Mouse (Mus musculus) adrenal gland, postnatal 4 days (tissue): Measurements from ENCODE around the gene Kat6b. TPM values are rescaled to one million over a fixed set of nuclear protein-coding genes. Genes with fewer than 3 reads are reported as not detected.
"Not testable (repeated sequence)": the region's sequence is repeated elsewhere in the genome, so short reads cannot be mapped to it uniquely, and the experiment has no call there.

Experiments
- DNase-seq, 2 experiments: peaks; one replicate each; pipeline ENCODE4 v3.0.0; 2021 to 2022; ENCODE audit warnings: low spot score in 2 of 2, mixed read lengths in 2 of 2
- total RNA-seq, 2 experiments: library from RNA; stranded (reverse); gene quantifications; 2 replicates each; pipeline ENCODE4 v1.2.3; 2021

The Kat6b gene
- total RNA-seq, 2 experiments from 2014 or later, result 61.2 to 69.5 TPM

DNA sequence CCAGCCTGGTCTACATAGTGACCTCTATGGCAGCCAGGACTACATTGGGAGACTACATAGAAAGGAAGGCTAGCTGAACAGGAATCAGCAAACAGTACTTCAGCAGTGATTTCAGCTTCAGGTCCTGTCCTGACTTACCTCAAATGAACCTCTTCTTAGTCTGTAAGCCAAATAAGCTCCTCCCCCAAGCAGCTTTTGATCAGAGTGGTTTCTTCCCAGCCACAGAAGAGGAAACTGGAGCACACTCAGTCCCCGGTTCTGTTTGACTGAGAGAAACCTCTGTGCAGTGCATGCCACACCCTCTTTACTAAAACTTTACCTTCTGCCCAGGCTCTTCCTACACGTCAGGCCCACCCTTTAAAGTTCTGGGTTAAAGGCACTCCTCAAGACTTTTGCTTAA, 172.6 kb downstream of the Kat6b start:
- DNase-seq, result no peak

DNA sequence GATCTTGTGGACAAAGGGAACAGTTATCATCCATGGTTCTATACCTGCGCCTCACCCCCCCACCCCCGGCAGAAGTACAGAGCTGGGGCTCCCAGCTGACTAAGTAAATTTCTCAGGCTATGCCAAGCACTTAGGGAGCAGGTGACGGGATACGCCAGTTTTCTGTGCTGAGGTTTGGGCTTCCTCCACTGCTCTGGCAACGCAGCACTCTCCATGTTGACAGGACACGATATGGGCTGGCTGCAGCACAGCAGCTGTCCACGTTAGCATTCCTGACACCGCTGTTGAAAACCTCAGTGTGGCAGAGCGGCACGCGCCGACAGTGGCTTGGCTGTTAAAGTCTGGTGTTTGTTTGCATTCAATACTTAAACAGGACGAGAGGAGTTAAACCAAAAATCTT, 177.9 kb downstream of the Kat6b start:
- DNase-seq, result no peak

DNA sequence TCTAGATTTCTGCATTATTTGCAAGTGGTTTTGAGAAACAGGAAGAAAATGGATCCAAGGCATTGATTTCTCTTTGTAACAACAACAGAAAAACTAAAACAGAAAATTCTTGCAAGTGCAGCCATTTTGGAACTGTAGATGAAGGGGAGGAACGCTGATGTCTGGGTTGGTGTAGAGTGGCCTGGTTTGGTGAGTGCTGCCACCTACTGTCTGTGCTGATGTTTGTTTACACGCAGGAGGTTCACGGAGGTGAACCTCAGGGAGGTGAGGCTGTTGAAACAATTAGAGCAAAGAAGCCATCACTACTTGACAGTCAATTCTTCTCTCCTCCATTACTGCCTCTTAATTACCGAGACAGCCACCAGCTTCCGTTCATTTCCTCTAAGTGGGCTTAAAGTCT, 178.4 kb downstream of the Kat6b start:
- no peak for DNase-seq

- DNase-seq, result no peak
Observed at GRCm38 (mm10) chr14:21662465-21663142, 181.4 kb downstream of the Kat6b start.

DNA sequence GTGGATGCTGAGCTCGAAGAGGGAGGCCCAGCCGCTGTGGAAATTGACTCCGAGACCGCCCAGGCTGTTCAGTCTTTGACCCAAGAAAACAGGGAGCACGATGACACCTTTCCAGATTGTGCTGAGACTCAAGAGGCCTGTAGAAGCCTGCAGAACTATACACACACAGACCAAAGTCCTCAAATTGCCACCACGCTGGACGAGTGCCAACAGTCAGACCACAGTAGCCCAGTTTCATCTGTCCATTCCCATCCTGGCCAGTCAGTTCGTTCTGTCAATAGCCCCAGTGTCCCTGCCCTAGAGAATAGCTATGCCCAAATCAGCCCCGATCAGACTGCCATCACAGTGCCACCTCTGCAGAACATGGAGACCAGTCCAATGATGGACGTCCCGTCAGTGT, 188.0 kb downstream of the Kat6b start:
- DNase-seq, result no peak

- no peak for DNase-seq
Observed at GRCm38 (mm10) chr14:21669633-21670421, 188.6 kb downstream of the Kat6b start.

- DNase-seq, result not testable (repeated sequence)
Observed at GRCm38 (mm10) chr14:21670422-21671006, 189.3 kb downstream of the Kat6b start.

GRCm38 (mm10) chr14:21673100-21673499, 191.9 kb downstream of the Kat6b start:
- no peak for DNase-seq

DNA sequence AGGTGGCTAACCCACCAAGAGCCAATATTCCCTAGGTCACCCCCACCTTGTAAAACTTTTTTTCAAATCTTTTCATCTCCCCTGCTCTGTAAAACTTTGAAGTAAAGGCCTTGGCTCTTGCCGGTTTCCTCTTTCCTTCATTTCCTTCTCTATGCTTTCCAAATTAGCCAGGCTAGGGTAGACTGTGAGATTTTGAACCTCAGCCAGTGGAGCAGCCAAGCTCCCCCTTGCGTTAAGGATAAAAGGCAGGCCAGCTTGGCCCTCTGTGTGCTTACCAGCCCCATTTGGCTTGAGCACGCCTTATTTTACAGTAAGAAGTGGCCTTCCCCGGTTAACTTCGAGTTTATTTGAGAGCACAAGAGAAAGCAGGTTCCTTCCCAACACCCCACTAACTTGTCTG, 193.2 kb downstream of the Kat6b start:
- DNase-seq, result no peak

DNA sequence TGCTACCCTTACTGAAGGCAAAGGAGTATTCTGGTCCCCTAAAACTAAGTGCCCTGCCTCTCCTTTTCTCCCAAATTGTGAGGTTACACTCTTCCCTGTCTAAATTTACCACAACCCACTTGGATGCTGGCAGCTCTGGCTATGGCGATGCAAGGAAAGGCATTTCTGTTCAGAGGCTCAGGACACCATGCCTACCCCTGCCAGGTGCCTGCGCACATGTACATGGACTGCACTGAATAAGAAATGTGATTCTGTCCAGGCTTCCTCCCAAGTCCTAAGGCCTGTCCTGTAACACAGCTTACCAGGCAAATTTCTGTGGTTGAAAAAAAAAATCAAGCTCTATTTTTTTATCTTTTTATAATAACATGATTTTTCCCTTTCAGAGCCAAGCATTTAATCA, 195.0 kb downstream of the Kat6b start:
- no peak for DNase-seq

- no peak for DNase-seq
Observed at GRCm38 (mm10) chr14:21678509-21679285, 197.5 kb downstream of the Kat6b start.

DNA sequence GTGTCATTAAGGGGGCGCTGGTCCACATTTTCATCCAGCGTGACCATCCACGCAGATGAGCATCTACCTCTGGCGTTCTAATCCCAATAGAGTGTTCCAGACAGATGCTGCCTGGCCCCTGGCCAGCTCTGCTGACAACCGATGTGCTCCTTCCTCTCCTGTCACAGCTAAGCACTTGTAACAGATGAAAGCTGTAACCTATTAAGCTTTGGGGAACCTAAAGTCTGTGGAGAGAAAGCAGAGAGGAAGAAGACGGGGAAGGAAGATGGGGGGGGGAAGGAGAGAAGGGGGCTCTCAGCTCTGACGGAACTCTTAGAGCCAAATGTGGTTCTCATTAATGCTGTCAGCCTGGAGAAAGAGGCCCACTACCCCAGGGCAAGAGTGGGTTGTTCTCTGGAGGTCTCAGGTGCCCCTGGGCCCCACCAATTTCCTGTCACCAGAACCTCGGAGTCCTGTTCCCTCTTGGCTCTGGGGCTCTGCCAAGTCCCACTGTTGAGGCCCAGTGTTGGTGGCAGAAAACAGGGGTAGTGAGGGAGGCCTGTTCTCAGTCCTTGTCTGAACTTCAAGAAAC, 198.5 kb downstream of the Kat6b start:
- no peak for DNase-seq

GRCm38 (mm10) chr14:21682681-21683129, 201.5 kb downstream of the Kat6b start:
- DNase-seq, result no peak

GRCm38 (mm10) chr14:21683834-21684233, 202.6 kb downstream of the Kat6b start:
- DNase-seq, result no peak

GRCm38 (mm10) chr14:21685411-21686146, 204.3 kb downstream of the Kat6b start:
- DNase-seq, result no peak

DNA sequence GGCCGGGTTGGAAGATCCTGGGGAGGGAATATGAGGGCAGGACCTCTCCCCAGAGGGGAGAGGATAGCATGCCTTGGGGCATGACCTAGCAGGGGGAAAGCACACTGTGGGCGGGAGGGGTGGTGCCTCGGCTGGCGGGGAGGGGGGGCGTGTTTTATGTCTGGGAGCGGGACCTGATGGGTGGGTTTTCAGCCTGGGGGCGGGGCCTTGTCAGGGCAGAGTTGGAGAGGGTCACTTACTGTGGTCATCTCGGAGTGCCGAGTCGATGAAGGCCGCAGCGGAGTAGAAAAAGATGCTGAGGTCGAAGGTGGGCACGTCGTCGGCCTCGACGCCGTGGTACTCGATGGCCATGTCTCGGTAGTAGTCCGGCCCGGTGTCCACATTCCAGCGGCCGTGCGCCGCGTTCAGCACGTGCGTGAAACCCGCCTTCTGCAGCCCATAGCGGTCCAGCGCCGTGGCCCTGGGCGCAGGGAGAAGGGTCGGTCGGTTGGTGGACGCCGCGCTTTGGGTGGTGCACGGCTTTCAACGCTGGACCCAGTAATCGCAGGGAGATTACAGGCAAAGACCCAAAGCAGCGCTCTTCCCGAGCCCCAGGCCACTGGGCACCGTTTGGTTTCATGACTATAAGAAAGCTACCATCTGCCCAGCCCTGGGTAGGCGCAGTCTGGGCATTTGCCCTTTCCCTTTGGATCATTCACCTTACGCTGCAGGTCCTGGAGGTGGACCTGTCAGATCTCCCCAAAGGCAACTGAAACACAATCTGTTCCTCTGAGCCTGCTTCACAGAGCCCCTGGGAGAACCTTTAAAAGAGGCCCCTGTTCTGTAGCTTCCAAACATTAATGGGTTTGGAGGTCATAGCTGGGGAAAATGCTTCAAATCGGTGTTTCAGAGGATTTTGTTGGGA, 205.4 kb downstream of the Kat6b start:
- DNase-seq, result no peak

GRCm38 (mm10) chr14:21691070-21691469, 209.8 kb downstream of the Kat6b start:
- no peak for DNase-seq

- DNase-seq, result no peak
Observed at GRCm38 (mm10) chr14:21695020-21695419, 213.8 kb downstream of the Kat6b start.

DNA sequence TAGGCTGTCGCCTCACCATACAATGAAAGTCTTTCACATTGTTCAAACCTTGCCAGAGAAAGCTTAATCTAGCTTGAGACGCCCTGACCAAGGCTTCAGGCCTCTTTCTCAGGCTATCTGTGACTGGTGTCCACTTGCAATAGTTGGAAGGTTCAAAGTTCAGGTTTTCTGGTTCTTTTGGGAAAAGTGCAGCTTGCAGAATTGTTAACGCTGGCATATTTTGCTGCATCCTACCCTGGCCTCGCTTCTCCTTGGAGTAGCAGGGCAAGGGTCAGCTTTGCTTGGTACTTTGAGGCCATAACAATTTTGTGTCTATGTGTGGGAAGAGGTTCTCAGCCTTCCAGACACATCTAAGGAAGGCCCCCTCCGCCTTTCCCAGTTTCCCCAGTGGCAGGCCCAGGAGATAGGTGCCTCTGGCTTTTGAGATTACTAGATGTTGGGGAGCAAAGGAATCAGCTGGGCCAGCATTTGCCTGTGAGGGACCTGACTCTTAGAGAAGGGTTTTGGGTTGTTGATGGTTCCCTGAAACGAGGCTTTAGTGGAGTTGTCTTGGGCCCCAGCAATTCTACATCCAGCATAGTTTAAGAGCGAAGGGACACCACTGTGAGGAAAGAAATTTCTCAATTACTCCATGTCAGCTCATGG, 215.1 kb downstream of the Kat6b start:
- DNase-seq, result no peak
